Mouse (Mus musculus) kidney, adult 2 months (tissue): ENCODE measurements at regions not wholly inside any gene's neighbourhood (a gene's known extent, or its start where the extent isn't known, plus 50 kb on each side); places are given as distances from the start of the nearest gene placed in this dataset.

ENCODE experiments used
- DNase-seq: peaks from one replicate; pipeline ENCODE4 v3.0.0; 2021
- H3K27ac ChIP-seq: fragments of 200-500 bp; 2 replicates; pipeline ENCODE4 v1.5.1; 2012; ENCODE audit warnings: low read depth, low read length, control low read depth, inconsistent platforms; ENCODE audit not compliant: insufficient read depth
- H3K27me3 ChIP-seq: fragments of 200-500 bp; replicated peaks from 2 replicates; pipeline ENCODE4 v1.6.1; 2012; ENCODE audit warnings: mild to moderate bottlenecking, moderate library complexity, low read length, inconsistent platforms; ENCODE audit not compliant: control insufficient read depth, insufficient read depth
- H3K36me3 ChIP-seq: fragments of 200-500 bp; 2 replicates; pipeline ENCODE4 v1.6.1; 2012; ENCODE audit warnings: mild to moderate bottlenecking, moderate library complexity, low read length, inconsistent platforms; ENCODE audit not compliant: control insufficient read depth, insufficient read depth
- H3K4me1 ChIP-seq: fragments of 200-500 bp; 2 replicates; pipeline ENCODE4 v1.6.1; 2011; ENCODE audit warnings: low read length; ENCODE audit not compliant: control insufficient read depth, insufficient read depth
- H3K4me3 ChIP-seq: fragments of 200-500 bp; 2 replicates; pipeline ENCODE4 v1.5.1; 2011; ENCODE audit warnings: mild to moderate bottlenecking, low read depth, low read length, control low read depth; ENCODE audit not compliant: insufficient read depth
- CTCF ChIP-seq: fragments of 200-500 bp; conservative IDR thresholded peaks from 2 replicates; pipeline ENCODE4 v1.5.1; 2011; ENCODE audit warnings: low read depth, mild to moderate bottlenecking, control low read depth, low read length, moderate library complexity, mixed read lengths; ENCODE audit not compliant: insufficient read depth, insufficient read length
- POLR2A ChIP-seq: fragments of 200-500 bp; IDR thresholded peaks from one replicate; pipeline ENCODE4 v1.6.1; 2011; ENCODE audit warnings: low read depth, low read length, control low read depth
- WGBS: fragments of 180-500 bp; shearing (Covaris S2); methylation state at CpG from one replicate; pipeline ENCODE4 v1.1.7; 2018; 5-methylcytosine and 5-hydroxymethylcytosine counted together

DNA sequence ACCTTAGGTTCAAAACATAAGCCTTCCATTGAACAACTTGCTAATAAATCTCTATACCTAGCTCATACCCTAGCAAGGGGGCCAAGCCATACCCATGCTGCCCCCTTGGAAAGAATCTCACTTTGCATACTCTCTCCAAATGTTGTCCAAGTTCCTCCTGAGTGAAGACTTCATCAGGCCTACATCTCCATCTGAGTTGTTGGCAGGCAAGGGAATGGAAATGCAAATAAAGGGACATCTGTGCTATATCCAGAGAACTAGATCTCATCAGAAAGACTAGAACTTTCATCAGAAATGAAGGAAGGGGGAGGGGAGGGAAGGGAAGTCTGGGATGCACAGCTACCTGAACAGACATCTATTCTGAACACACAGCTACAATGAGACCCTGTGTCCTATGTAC, 611.4 kb upstream of the Arid1b start:
- H3K4me3 ChIP-seq, result no peak overlapping the region
- H3K36me3 ChIP-seq, result no peaks in the 10 kb centered on the region
- H3K27me3 ChIP-seq, result no peaks in the 10 kb centered on the region
- DNase-seq, result no peak
- H3K4me1 ChIP-seq, result no peaks in the 10 kb centered on the region
- no peak for TF ChIP-seq POLR2A
- TF ChIP-seq CTCF, result no peak
- H3K27ac ChIP-seq, result no peak overlapping the region

GRCm38 (mm10) chr17:4387616-4388015, 606.5 kb upstream of the Arid1b start:
- Histone ChIP-seq H3K27me3 (no peaks in the 10 kb centered on the region), H3K4me1 (no peaks in the 10 kb centered on the region), H3K27ac (no peak overlapping the region), H3K36me3 (no peaks in the 10 kb centered on the region), H3K4me3 (no peak overlapping the region)
- TF ChIP-seq POLR2A (no peak), CTCF (no peak)
- WGBS, result 80% methylated on average over 4 of the region's 4 CpGs
- no peak for DNase-seq

- Histone ChIP-seq H3K4me1 (no peaks in the 10 kb centered on the region), H3K27me3 (no peaks in the 10 kb centered on the region), H3K27ac (no peak overlapping the region), H3K36me3 (no peaks in the 10 kb centered on the region), H3K4me3 (no peak overlapping the region)
- no peak for DNase-seq
- no peak for TF ChIP-seq CTCF
- TF ChIP-seq POLR2A, result no peak
- WGBS, result 85% methylated on average over 4 of the region's 4 CpGs
These were observed 604.1 kb upstream of the Arid1b start for GRCm38 (mm10) chr17:4390012-4390411.

DNA sequence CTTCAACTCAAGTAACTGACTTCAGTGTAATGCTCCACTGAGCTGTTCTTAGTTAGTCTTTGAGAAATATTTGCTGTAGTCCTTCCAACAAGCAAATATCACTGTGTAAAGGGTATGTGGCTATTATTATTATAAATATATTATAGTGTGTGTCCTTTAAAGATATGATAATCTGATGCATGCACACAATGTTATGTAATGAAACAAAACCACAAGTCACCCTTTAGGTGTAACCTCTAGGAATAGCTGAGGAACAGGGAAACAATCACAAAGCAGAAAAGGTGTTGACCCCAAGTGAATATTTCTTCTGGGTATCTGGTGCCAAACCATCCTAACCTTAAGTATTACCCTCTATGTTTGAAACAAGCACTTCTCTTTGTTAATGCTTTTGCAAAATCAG, 603.6 kb upstream of the Arid1b start:
- DNase-seq, result no peak
- no peak for TF ChIP-seq CTCF
- TF ChIP-seq POLR2A, result no peak
- H3K36me3 ChIP-seq, result no peaks in the 10 kb centered on the region
- no peaks in the 10 kb centered on the region for H3K27me3 ChIP-seq
- H3K27ac ChIP-seq, result no peak overlapping the region
- H3K4me3 ChIP-seq, result no peak overlapping the region
- H3K4me1 ChIP-seq, result no peaks in the 10 kb centered on the region

GRCm38 (mm10) chr17:4391210-4391609, 602.9 kb upstream of the Arid1b start:
- no peaks in the 10 kb centered on the region for H3K36me3 ChIP-seq
- TF ChIP-seq POLR2A (no peak), CTCF (no peak)
- no peak overlapping the region for H3K4me3 ChIP-seq
- no peaks in the 10 kb centered on the region for H3K4me1 ChIP-seq
- H3K27me3 ChIP-seq, result no peaks in the 10 kb centered on the region
- no peak for DNase-seq
- WGBS, result 79% methylated on average over 1 of the region's 1 CpGs
- H3K27ac ChIP-seq, result no peak overlapping the region

GRCm38 (mm10) chr17:4396119-4396518, 598.0 kb upstream of the Arid1b start:
- 89% methylated on average over 5 of the region's 5 CpGs for WGBS
- H3K27ac ChIP-seq, result no peak overlapping the region
- no peaks in the 10 kb centered on the region for H3K4me1 ChIP-seq
- no peak for DNase-seq
- no peak overlapping the region for H3K4me3 ChIP-seq
- no peaks in the 10 kb centered on the region for H3K36me3 ChIP-seq
- H3K27me3 ChIP-seq, result no peaks in the 10 kb centered on the region
- no peak for TF ChIP-seq POLR2A
- TF ChIP-seq CTCF, result no peak

GRCm38 (mm10) chr17:4417686-4418085, 576.4 kb upstream of the Arid1b start:
- TF ChIP-seq CTCF (no peak), POLR2A (no peak)
- WGBS, result 62% methylated on average over 5 of the region's 5 CpGs
- no peak overlapping the region for H3K27ac ChIP-seq
- no peaks in the 10 kb centered on the region for H3K27me3 ChIP-seq
- no peaks in the 10 kb centered on the region for H3K36me3 ChIP-seq
- no peak for DNase-seq
- no peaks in the 10 kb centered on the region for H3K4me1 ChIP-seq
- H3K4me3 ChIP-seq, result no peak overlapping the region

- no peak for DNase-seq
- no peak for TF ChIP-seq CTCF
- no peak for TF ChIP-seq POLR2A
- WGBS, result 70% methylated on average over 6 of the region's 6 CpGs
These were observed 569.5 kb upstream of the Arid1b start for GRCm38 (mm10) chr17:4424451-4425168.

More at GRCm38 (mm10) chr17:4424451-4425168, 569.5 kb upstream of the Arid1b start:
- H3K4me3 ChIP-seq, result no peak overlapping the region
- no peaks in the 10 kb centered on the region for H3K36me3 ChIP-seq
- H3K4me1 ChIP-seq, result no peaks in the 10 kb centered on the region
- no peak overlapping the region for H3K27ac ChIP-seq
- H3K27me3 ChIP-seq, result no peaks in the 10 kb centered on the region
